Mouse (Mus musculus) cortical plate, adult 2 months (tissue): ENCODE data around the gene Rrp12.

Experiments
- CTCF ChIP-seq: fragments of 200-500 bp; IDR thresholded peaks from 2 replicates; pipeline ENCODE4 v1.5.1; 2011; ENCODE audit warnings: mild to moderate bottlenecking, control low read depth, low read length; ENCODE audit not compliant: insufficient read depth; ENCODE audit errors: extremely low read depth
- POLR2A ChIP-seq: fragments of 200-500 bp; IDR thresholded peaks from 2 replicates; pipeline ENCODE4 v1.6.1; 2011; ENCODE audit warnings: mild to moderate bottlenecking, low read length, control low read depth; ENCODE audit not compliant: insufficient read depth; ENCODE audit errors: extremely low read depth

DNA sequence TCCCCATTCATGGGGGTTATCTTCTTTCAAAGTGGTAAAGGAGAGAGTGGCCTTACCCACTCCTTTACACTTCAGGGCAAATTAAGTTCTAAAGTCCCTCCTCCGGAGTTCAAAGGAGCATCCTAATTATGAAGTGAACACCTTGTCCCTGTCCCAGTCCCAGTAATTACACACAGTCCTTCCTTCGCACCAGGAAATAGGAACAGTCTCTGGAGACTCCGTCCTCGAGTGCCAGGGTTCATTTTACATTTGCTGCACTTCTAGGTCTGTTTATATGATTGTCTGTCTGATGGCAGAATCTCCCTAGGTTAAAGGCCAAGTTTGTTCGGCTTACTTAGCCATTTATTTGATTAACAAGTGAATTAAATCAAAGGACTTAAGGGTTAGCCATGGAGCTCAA lies 79.6 kb downstream of the Rrp12 start:
- TF ChIP-seq CTCF = no peak
- no peak for TF ChIP-seq POLR2A
